Mouse (Mus musculus): ENCODE results near the gene Colq.

Colq gene

DNA sequence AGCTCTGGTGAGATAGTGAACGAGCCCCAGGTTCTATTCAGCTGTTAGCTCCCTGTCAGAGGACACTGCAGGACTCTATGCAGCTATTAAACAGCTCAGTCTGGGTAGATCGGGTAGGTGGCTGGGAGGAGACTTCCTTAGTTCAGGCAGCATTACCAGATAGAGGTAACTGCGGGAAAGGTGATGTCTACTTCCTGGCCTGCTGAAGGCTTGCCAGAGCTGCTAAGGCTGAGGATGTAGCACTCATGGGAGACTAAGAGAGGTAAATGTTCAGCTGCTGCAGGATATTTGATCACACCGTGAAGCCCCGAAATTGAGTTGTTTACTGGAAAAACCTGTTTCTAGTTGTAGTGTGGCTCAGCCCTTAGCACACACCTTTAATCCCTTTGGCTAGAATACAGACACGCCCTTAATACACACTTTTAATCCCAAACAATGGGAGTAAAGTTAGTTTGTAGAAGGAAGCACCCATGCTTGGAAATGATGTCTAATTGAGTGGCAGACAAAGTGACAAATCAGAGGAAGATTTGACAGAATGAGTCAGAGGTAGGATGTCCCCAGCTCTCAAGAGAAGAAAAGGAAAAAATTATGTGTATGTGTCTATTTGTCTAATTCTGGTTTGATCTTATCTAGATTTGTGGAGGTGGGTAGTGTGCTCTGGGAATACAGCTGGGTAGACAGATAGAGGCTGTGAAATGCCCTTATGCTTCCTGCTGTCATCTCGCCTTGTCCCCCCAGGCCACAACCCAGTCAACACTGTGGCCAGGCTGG is 65.9 kb downstream of the Colq start:
- in situ Hi-C loops (cut with MseI, MboI) = no loop called here

GRCm38 (mm10) chr14:31521318-31521717 is 69.8 kb downstream of the Colq start:
- in situ Hi-C loops (cut with MseI, MboI) = no loop called here

DNA sequence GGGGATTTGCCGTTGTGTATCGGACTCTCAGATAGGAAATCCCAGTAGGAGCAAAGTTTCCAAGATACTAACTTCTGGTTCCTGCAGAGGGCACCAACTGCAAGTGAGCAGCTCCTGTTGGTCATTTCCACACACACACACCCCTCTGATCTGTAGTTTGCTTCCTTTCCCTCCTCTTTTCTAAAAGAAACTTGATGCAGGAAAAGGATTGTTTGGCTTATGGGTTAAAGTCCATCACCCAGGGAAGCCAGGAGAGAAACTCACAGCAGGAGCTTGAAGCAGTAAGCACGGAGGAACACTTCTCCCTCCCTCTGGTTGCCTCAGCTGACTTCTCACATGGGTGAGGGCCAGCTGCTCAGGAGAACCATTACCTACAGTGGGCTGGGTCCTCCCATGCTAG is 72.0 kb downstream of the Colq start:
- in situ Hi-C loops (cut with MseI, MboI) = no loop called here

DNA sequence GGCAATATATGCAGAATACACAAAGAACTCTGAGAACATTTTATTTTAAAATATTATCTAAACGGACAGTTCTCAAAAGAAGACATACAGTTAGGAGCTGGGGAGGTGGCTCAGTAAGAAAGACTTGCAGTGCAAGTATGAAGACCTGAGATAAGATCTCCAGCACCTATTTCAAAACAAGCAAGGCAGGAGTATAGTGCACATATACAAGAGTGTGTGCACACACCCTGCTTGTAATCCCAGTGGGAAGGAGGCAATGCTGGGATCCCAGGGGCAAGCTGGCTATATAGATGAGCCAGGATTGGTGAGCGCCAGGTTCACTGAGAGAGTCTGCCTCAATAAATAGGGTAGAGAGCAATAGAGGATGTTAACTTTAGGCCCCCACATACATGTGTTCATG is 75.2 kb downstream of the Colq start:
- in situ Hi-C loops (cut with MseI, MboI) = no loop called here

- in situ Hi-C loops (cut with MseI, MboI) = no loop called here
Measured at GRCm38 (mm10) chr14:31510322-31510721, 80.8 kb downstream of the Colq start.

DNA sequence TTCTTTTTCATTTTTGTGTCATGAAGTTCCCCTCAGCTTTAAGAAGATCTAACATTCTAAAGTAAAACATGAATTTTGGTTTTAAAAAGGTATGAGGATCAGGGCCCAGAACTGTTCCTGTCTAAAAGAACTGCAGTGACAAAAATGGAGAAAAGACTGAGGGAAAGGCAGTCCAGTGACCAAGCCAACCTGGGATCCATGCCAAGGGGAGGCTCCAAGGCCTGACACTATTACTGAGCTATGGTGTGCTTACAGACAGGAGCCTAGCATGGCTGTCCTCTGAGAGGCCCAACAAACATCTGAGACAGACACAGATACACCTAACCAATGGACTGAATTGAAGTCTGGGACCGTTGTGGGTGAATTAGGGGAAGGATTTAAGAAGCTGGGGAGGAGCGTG is 81.2 kb downstream of the Colq start:
- in situ Hi-C loops (cut with MseI, MboI) = no loop called here

DNA sequence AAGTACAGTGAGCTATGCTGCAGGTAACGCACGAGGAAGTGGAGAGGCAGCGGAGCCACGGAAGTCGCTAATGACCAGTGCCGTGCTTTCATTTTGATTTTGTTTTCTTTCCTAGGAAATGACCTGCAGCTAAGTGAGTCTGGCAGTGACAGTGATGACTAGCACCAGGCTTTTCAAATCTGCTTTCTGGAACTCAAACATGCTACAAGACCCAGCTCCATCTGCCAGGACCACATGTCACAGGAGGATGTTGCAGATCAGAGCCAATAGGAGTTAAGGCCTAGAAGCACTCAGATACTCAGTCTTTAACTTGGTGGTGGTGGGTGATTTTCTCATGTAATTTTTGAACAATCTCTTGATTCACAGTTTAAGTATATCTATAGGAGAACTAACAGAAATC is 84.7 kb downstream of the Colq start:
- in situ Hi-C loops (cut with MseI, MboI) = no loop called here

DNA sequence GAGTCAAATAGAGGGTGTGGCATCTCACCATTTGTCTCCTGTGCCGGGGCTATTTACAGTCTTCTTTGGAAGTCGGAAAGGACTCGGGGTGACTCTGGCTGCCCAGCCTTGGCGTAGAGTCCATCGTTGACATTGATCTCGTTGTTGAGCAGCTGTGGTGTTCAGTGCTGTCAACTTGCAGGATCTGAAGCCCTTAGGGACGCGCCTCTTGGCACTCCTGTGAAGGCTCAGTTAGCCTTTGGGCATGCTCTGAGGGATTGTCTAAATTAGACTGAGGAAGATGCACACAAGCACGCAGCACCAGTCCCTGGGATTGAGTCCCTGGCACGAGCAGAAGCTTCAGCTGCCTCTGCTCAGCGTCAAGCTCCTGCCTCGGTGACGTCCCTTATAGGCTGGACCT is 87.7 kb downstream of the Colq start:
- in situ Hi-C loops (cut with MseI, MboI) = no loop called here

DNA sequence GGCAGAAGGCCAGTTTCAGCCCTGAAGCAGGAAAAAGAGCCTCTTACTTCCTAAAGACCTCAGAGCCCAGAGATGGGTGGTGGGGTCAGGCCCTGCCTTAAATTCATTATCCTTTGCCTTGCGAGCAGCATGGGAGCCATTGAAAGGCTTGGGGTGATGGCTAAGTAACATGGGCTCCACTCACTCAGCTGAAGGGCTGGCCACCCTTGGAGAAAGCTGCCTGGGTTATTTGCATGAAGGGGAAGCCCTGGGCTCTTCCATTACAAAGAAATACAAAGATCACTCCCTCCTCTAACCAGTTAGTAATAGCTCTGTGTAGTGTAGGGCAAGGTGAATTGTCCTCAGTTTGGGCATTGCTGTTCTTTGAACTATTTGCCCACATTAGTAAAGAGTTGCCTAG is 91.6 kb downstream of the Colq start:
- in situ Hi-C loops (cut with MseI, MboI) = no loop called here

DNA sequence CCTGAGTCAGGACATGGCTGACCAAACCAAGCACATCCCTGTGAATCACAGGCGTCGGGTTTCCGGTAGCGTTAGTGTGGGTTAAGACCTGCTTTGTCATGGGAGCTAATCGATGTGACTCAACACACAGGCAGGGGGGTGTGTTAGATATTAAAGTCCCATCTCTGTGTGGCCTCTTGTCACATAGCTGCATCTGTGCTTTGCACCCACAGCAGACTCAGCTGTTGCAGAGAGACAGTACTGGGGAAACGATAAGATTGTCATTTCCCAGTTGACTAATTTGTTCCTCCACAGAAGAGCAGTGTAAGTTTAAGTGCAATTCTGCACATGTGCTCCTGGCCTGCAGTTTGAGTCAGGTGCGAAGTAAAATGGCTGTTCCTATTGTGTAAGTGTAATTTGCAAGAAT is 94.9 kb downstream of the Colq start:
- in situ Hi-C loops (cut with MseI, MboI) = no loop called here

GRCm38 (mm10) chr14:31495538-31495937 is 95.6 kb downstream of the Colq start:
- in situ Hi-C loops (cut with MseI, MboI) = no loop called here

DNA sequence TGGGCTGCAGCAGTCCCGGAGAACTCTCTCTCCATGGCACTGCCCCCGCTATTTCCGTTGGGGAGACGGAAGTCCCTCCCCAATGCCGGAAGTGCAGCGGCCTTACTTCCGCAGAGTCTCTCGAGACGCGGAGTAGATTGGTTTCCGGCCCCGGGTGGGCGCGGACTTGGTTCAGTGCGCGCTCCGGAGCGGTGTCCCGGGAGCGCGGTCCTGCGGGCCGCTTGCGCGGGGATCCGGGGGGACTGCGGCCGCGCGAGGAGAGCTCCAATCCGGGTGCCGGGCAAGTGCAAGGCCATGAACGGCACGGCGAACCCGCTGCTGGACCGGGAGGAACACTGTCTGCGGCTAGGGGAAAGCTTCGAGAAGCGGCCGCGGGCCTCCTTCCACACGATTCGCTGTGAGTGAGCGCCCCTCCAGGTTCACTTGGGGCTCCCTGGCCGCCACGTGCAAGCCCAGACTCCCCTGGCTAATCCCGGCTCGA is 96.1 kb downstream of the Colq start, which contains the start of gene Mettl6:
Gene Mettl6, minus strand, starts transcription at position 66 of the 481 bp plus-strand sequence.
- in situ Hi-C loops (cut with MseI, MboI) = no loop called here

DNA sequence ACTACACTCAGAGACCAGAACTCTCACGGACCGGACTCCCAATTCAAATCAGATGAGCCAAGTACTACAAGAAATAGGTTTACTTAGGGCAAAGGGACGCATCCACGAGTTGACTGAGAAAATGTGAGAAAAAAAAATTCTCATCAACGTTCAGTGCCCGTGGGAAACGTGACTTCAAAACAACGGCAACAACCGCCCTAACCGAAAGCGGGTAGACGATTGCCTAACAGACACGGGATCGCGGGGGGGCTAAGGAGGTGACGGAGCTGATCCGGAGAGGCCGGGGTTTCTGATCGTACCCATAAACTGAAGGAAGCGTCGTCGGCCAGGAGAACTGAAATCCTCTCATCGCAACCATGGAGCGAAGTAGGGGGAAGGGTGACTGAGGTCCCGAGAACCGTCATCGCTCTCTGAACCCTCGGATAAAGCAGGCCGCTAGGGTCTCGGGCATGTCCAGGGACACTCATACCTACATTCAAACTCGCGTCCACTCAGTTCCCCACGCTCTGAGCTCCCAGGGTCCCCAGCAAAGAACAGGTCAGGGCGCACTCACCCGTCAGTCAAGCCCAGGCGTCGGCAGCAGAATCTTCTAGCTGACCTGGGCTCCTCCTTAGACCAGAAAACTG is 96.7 kb downstream of the Colq start, which contains the start of gene Eaf1:
Gene Eaf1, plus strand, starts transcription at position 51 of the 626 bp plus-strand sequence.
- in situ Hi-C loops (cut with MseI, MboI) = no loop called here

DNA sequence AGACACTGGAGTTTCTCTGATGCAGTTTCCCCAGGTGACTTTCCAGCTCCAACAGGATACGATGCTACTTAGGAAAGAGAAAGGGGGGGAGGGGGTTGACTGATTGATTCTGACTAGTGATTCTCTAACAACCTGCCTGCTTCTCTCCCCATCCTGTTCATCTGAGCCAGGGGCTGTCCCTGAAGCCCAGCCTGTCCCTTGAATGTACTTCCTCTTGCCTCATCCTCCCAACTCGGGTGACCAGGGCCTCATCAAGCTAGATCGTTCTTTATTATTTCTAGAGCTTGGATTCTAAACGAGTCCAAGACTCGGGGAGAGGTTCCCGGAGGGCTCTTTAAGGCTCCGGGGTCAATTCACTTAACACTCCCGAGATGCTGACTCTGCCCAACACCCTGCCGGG is 97.2 kb downstream of the Colq start:
- in situ Hi-C loops (cut with MseI, MboI) = no loop called here

DNA sequence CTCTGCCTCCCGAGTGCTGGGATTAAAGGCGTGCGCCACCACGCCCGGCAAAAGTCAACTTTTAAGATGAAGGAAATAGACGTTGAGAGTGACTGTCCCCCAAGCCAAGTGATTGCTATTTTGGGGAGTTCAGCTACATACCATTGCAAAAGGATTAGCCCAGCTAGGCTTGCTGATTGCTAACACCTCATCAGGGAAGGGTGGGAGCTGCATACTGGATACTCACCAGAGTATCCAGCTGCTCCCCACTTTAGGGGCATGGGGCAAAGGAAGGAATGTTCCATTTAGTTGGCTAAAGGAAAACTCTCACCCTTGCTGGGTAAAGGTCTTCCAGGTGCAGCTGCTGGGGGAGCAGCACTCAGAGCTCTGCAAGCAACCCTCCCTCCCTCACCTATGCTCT is 103.1 kb downstream of the Colq start:
- in situ Hi-C loops (cut with MseI, MboI) = no loop called here

- in situ Hi-C loops (cut with MseI, MboI) = no loop called here
Measured at GRCm38 (mm10) chr14:31486465-31486864, 104.7 kb downstream of the Colq start.

- in situ Hi-C loops (cut with MseI, MboI) = no loop called here
Measured at GRCm38 (mm10) chr14:31482417-31482816, 108.7 kb downstream of the Colq start.

DNA sequence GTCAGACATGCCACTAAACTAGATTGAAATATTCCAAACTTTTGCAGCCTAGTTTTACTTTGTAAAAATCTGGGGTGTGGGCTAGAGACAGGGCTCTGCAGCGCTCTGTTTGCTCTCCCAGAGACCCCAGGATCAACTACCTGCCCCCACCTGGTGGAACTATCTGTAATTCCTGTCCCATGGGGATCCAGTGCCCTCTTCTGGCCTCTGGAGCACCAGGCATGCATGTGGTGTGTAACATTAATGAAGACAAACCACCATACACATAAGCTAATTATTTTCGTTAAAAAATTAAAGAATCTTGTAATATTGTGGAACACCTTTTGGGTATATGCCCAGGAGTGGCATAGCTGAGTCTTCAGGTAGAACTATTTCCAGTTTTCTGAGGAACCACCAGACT is 117.8 kb downstream of the Colq start:
- in situ Hi-C loops (cut with MseI, MboI) = loop anchor here in 1 of 2 experiments (5.0 kb wide), 1 partner anchor 106 kb away; no protein-coding TSS in a partner anchor

Data from mouse trophoblast stem cell (cell line).